Mouse (Mus musculus) urinary bladder, postnatal 14 days (tissue): ENCODE measurements around the gene B3glct.

ENCODE experiments used
- DNase-seq: peaks from one replicate; pipeline ENCODE4 v3.0.0; 2021; ENCODE audit warnings: low spot score

The B3glct gene

GRCm38 (mm10) chr5:149677196-149677595 lies 834 bp upstream of the B3glct start:
- no peak for DNase-seq

GRCm38 (mm10) chr5:149678990-149679348 lies 939 bp downstream of the B3glct start:
- DNase-seq: no peak

GRCm38 (mm10) chr5:149679362-149679761 lies 1.3 kb downstream of the B3glct start:
- no peak for DNase-seq

GRCm38 (mm10) chr5:149679886-149680285 lies 1.9 kb downstream of the B3glct start:
- DNase-seq: no peak

- DNase-seq: no peak
Observed at GRCm38 (mm10) chr5:149680946-149681345, 2.9 kb downstream of the B3glct start.

GRCm38 (mm10) chr5:149689860-149690259 lies 11.8 kb downstream of the B3glct start:
- DNase-seq: no peak

- DNase-seq: no peak
Observed at GRCm38 (mm10) chr5:149692548-149692947, 14.5 kb downstream of the B3glct start.

- DNase-seq: no peak
Observed at GRCm38 (mm10) chr5:149693200-149693599, 15.2 kb downstream of the B3glct start.

GRCm38 (mm10) chr5:149693968-149694367 lies 15.9 kb downstream of the B3glct start:
- DNase-seq: no peak

- no peak for DNase-seq
Observed at GRCm38 (mm10) chr5:149695077-149695750, 17.2 kb downstream of the B3glct start.

GRCm38 (mm10) chr5:149702770-149703169 lies 24.7 kb downstream of the B3glct start:
- no peak for DNase-seq

GRCm38 (mm10) chr5:149711545-149711944 lies 33.5 kb downstream of the B3glct start:
- DNase-seq: no peak

GRCm38 (mm10) chr5:149713170-149713774 lies 35.2 kb downstream of the B3glct start:
- peak; percentile 34 for DNase-seq

GRCm38 (mm10) chr5:149713834-149714233 lies 35.8 kb downstream of the B3glct start:
- no peak for DNase-seq

GRCm38 (mm10) chr5:149715571-149716328 lies 37.7 kb downstream of the B3glct start:
- DNase-seq: no peak

GRCm38 (mm10) chr5:149716329-149716690 lies 38.3 kb downstream of the B3glct start:
- no peak for DNase-seq

- no peak for DNase-seq
Observed at GRCm38 (mm10) chr5:149731776-149732175, 53.7 kb downstream of the B3glct start.

- DNase-seq: no peak
Observed at GRCm38 (mm10) chr5:149737210-149737609, 59.2 kb downstream of the B3glct start.

- no peak for DNase-seq
Observed at GRCm38 (mm10) chr5:149740145-149740544, 62.1 kb downstream of the B3glct start.

- no peak for DNase-seq
Observed at GRCm38 (mm10) chr5:149740703-149741102, 62.7 kb downstream of the B3glct start.

- no peak for DNase-seq
Observed at GRCm38 (mm10) chr5:149742286-149742685, 64.3 kb downstream of the B3glct start.

GRCm38 (mm10) chr5:149745079-149745478 lies 67.0 kb downstream of the B3glct start:
- DNase-seq: no peak
